Mouse (Mus musculus) heart, postnatal 4 days (tissue): Measurements from ENCODE around the gene Rbms3. TPM values are rescaled to one million over a fixed set of nuclear protein-coding genes. Genes with fewer than 3 reads are reported as not detected.

Experiments used
- DNase-seq: peaks from one replicate; pipeline ENCODE4 v3.0.0; 2021
- total RNA-seq, 2 experiments: library from RNA; stranded (reverse); gene quantifications; 2 replicates each; pipeline ENCODE4 v1.2.3; 2021

Gene Rbms3
- total RNA-seq, 2 experiments from 2014 or later, result 34.4 to 37.0 TPM

DNA sequence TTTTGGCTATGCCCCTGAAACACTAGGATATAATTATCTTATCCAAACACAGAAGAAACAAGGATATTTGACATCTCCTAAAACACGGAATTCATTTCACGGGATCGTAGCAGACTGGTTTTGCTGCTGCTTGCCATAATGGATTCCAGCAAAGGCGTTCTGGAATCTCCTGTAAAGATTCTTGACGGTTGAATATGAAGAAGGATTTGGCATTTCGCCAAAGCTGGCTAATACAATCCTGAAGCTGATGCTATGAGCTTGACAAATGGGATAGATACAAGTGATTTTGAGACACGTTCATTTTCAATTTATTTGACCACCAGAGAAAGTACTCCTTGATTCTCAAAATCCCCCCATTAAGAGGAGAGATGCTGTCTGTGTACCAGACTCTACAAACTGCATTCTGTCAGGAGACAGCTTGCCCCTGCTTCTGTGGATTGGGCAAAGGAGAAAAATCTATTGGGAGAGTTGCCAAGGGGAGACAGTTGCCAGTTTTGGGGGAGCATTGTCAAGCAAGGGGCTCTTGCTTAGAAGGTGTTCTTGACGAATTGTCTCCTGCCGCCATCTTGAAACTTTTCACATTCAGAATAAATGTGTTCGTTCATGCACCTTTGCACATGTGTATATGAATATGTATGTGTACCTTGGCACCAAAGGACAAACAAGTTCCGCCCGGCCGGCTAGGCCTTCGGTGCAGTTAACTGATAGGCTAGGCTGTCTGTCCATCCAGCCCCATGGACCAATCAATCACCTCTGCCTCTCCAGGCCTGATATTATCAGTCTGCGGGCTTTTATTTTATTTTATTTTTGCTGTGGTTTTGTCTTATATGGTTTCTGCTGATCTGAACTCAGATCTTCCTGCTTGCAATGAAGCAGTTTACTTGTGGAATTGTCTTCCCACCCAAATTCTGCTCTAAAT, 442.3 kb downstream of the Rbms3 start:
- DNase-seq, result no peak

DNA sequence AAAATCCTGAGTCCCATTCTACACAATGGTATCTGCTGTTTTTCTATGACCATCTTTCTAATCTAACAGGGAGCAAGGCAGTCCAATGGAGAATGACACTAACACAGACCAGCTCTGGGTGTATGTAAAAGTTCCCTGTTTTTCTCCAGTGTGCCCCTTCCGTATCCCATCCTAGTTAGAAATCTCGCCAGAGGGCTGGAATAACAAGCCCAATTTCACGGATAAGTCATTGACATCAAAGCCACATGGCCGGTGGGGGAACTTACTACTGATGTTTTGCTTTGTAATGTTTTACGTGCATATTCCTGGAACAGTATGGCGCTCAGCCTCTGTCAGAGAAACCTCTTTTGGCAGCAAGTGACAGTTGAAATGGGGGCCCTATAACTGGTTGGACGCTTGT, 449.1 kb downstream of the Rbms3 start:
- DNase-seq, result no peak

- no peak for DNase-seq
Measured at GRCm38 (mm10) chr9:117178366-117178765, 451.3 kb downstream of the Rbms3 start.

- no peak for DNase-seq
Measured at GRCm38 (mm10) chr9:117172526-117172925, 457.2 kb downstream of the Rbms3 start.

DNA sequence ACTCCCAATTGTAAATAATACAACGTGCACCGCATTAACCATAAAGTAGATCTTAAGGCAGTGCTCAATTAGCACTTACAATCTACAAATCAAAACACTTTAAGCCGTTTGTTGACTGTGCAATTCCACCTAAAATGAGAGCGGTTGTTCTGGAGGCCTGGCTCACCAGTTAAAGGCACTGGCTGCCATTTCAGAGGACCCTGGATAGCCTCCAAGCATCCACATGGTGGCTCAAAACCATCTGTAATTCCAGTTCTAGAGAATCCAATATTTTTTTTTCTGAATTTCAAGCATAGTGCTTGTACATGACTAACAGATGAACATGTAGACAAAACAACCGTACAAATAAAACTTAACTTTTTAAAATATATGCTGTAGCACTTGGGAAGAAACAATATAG, 460.5 kb downstream of the Rbms3 start:
- DNase-seq, result no peak

DNA sequence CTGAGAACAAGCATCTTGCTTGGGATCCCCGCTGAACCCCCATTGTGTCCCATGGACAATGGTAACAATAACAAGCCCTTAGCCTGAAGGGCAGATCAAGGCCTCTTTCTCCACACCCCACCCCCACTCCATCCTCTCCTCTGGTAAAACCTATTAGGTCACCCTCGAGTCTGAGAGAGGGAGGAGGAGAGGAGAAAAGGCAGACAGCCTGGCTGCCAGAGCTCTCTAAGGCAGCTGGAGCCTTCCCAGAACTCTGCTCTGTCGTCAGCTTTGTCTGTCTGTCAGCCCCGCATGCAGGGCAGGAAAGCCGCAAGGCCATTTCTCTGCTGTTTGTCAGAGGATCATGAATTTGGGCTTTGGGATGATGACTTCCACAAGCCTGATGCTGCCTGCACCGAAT, 466.6 kb downstream of the Rbms3 start:
- peak; percentile 64 for DNase-seq

DNA sequence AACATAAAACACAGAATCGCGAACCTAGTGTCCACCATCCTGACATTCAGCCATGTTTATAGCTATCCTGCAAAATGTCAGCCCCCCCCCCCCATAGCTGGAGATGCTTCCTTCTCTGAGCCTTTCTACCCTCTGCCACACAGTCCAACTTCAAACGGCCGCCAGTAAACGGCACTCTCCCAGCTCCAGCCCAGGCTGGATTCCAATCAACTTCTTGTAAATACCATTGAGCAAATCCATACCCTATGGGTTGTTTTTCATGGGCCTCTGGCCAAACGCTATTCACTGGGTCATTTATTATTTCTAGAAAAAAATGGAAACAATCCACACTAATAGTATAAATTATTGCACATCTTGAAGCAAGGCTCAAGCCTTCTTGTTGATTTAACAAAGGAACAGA, 468.6 kb downstream of the Rbms3 start:
- no peak for DNase-seq

DNA sequence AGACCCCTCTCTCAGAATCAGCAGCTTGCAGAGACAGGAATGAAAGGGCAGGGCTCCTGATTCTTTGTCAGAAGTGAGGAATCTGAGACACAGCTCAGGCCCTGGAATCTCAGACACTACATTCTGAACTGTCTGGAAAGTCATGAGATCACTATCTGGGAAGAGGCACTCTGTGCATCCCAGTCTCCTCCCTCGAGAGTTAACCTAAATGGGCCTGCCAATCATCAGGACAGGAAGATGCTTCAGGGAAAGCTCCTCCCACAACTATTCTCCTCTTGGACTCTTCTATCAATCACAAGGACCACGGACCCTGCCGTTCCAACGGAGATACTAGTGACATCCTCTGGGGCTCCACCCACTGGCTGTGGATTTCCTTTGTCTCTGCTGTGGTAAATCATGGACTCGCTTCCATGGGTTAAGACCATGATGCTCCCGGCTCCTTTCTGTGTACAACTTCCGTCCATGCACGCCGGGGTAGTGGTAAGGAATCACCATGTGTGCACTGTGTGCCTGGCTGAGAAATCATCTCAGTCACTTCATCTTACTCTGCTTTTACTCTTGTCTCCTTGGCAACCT, 473.3 kb downstream of the Rbms3 start:
- DNase-seq, result no peak

- DNase-seq, result no peak
Measured at GRCm38 (mm10) chr9:117154590-117154989, 475.1 kb downstream of the Rbms3 start.

DNA sequence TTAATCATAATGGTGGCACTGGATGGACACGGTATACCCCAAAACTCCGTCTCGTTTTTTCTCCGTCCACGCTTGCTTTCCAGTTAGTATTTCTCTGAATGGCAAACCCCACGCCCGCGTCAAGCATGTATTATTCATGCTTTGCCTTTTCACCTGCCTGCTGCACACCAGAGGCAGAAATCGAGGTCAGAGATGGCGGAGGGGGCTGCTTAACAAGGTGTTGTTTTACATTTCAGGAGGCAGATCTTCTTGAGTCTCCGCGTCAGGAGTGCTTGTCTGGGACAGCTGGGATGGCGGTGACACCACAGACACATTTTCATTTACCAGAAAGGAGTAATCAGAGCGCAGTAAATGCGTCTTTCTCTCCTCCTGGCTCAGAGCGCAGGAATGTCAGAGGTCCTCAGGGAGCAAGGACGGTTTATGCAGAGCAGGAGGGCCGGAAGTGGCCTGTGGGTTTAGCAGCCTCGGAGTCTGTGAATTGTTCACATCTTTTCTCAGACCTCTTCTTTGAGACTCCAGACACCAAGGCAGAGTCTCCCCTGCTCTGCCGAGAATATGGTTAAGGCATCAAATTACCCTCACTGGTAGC, 475.9 kb downstream of the Rbms3 start:
- peak; percentile 32 for DNase-seq

GRCm38 (mm10) chr9:117151951-117152350, 477.8 kb downstream of the Rbms3 start:
- DNase-seq, result no peak

DNA sequence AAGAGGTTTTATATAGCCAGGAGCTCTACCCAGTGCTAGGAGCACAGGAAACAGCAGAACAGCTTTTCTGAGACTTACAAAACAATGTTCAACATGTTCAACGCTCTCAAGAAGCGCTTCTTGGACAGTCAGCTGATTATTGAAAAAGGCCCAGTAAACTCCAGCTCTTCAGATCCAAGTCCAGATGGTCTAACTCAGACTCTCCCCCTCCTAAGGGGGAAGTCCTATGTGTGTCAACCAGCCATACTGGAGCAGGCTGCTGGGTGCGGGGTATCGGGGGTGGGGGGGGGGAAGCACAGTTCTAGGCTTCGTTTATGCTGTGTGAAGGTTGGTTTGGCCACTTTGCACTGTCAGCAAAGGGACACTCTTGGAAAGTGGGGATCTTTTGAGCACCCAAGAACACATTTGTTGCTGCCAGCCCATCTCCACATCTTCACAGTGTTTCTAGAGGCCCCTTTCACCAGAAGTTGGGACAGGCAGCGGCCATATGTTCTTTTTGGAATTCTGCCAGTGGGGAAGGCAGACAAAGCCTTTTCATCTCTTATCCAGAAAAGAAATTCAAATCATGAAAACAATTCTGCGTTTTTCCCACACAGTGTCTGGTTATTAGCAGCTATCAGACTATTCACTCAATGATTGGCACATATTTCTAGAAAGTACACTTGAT, 485.5 kb downstream of the Rbms3 start:
- peak; percentile 53 for DNase-seq

- DNase-seq, result no peak
Measured at GRCm38 (mm10) chr9:117139971-117140370, 489.7 kb downstream of the Rbms3 start.

DNA sequence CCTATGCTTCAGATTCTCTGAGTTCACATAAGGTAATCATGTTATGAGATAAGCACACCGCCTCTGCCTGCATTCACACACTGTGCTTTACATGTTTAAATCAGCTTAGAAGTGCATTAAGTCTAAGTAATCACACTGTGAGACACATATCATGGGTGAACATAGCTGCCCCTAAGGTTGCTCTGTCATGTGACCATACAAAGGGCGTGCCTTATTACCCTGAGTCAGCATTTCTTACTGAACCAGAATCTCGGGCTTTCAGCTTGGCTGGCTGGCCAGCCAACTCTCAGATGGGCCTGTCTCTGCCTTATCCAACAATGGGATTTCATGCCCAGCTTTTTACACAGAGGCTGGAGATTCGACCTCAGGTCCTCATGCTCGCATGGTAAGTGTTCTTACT, 493.3 kb downstream of the Rbms3 start:
- no peak for DNase-seq

GRCm38 (mm10) chr9:117134043-117134442, 495.7 kb downstream of the Rbms3 start:
- no peak for DNase-seq

GRCm38 (mm10) chr9:117126816-117127215, 502.9 kb downstream of the Rbms3 start:
- peak; percentile 29 for DNase-seq

DNA sequence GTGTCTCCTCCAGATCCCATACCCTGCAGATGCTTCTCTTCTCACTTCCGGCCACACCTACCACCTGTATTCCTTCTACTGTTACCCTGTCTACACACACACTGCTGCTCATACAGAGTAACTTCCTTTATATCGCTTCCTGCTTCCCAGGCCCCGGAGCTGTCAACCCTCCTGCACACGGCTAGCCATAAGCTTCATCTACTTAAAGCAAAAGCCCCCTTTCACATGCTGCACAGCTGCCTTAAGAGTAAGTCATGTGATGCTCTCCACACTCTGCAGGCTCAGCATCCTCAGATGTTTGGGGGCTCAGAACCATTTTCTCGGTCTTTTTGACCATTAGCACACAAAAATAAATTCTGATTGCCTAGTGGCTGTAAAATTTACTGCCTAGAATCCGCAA, 503.9 kb downstream of the Rbms3 start:
- DNase-seq, result no peak

GRCm38 (mm10) chr9:117121572-117121971, 508.1 kb downstream of the Rbms3 start:
- no peak for DNase-seq

GRCm38 (mm10) chr9:117117181-117117729, 512.5 kb downstream of the Rbms3 start:
- DNase-seq, result no peak

- no peak for DNase-seq
Measured at GRCm38 (mm10) chr9:117115609-117116008, 514.1 kb downstream of the Rbms3 start.

- DNase-seq, result no peak
Measured at GRCm38 (mm10) chr9:117113592-117113991, 516.1 kb downstream of the Rbms3 start.

- DNase-seq, result no peak
Measured at GRCm38 (mm10) chr9:117107926-117108325, 521.8 kb downstream of the Rbms3 start.
